Mouse (Mus musculus): ENCODE results near the gene Olfr763. TPM values are rescaled to one million over a fixed set of nuclear protein-coding genes. Genes with fewer than 3 reads are reported as not detected.
"Not testable (repeated sequence)": the region's sequence is repeated elsewhere in the genome, so short reads cannot be mapped to it uniquely, and the experiment has no call there.

The Olfr763 gene
- not detected for total RNA-seq (2021)
- long read RNA-seq, experiment 1, result 0 reads
- long read RNA-seq, experiment 2, result 0 reads

- DNase-seq (ENCODE audit: low spot score in 2 of 2), result no peak
Observed at GRCm38 (mm10) chr10:129010288-129010841, at the start of gene Olfr763. TSS of gene Olfr763 (plus strand) at chr10:129010791.

- no peak for DNase-seq (ENCODE audit: low spot score in 2 of 2)
Observed at GRCm38 (mm10) chr10:128964961-128965360, 45.6 kb upstream of the Olfr763 start.

- no peak for DNase-seq (ENCODE audit: low spot score in 2 of 2)
Observed at GRCm38 (mm10) chr10:128965871-128966270, 44.7 kb upstream of the Olfr763 start.

GRCm38 (mm10) chr10:128968341-128968749, 42.2 kb upstream of the Olfr763 start:
- no peak for DNase-seq (ENCODE audit: low spot score in 2 of 2)

GRCm38 (mm10) chr10:128970740-128971250, 39.8 kb upstream of the Olfr763 start:
- DNase-seq (ENCODE audit: low spot score in 2 of 2), result no peak

GRCm38 (mm10) chr10:128972841-128973240, 37.8 kb upstream of the Olfr763 start:
- no peak for DNase-seq (ENCODE audit: low spot score in 2 of 2)

GRCm38 (mm10) chr10:128976395-128976794, 34.2 kb upstream of the Olfr763 start:
- DNase-seq (ENCODE audit: low spot score in 2 of 2), result no peak

GRCm38 (mm10) chr10:128977522-128978114, 33.0 kb upstream of the Olfr763 start:
- peak; percentile 47 to 77 for DNase-seq (ENCODE audit: low spot score in 2 of 2)

- no peak for DNase-seq (ENCODE audit: low spot score in 2 of 2)
Observed at GRCm38 (mm10) chr10:128980644-128981365, 29.8 kb upstream of the Olfr763 start.

- DNase-seq (ENCODE audit: low spot score in 2 of 2), result not testable (repeated sequence)
Observed at GRCm38 (mm10) chr10:128989131-128989530, 21.5 kb upstream of the Olfr763 start, which contains the start of gene Olfr9. TSS of gene Olfr9 (plus strand) at chr10:128989431.

- DNase-seq (ENCODE audit: low spot score in 2 of 2), result not testable (repeated sequence)
Observed at GRCm38 (mm10) chr10:128990129-128990850, 20.3 kb upstream of the Olfr763 start.

- no peak for DNase-seq (ENCODE audit: low spot score in 2 of 2)
Observed at GRCm38 (mm10) chr10:128990994-128991393, 19.6 kb upstream of the Olfr763 start.

GRCm38 (mm10) chr10:128995796-128996195, 14.8 kb upstream of the Olfr763 start:
- DNase-seq (ENCODE audit: low spot score in 2 of 2), result no peak

- no peak for DNase-seq (ENCODE audit: low spot score in 2 of 2)
Observed at GRCm38 (mm10) chr10:128996523-128997040, 14.0 kb upstream of the Olfr763 start.

GRCm38 (mm10) chr10:129004032-129004920, 6.3 kb upstream of the Olfr763 start:
- DNase-seq (ENCODE audit: low spot score in 2 of 2), result no peak

GRCm38 (mm10) chr10:129011511-129011910, 920 bp downstream of the Olfr763 start:
- not testable (repeated sequence) for DNase-seq (ENCODE audit: low spot score in 2 of 2)

GRCm38 (mm10) chr10:129014477-129014876, 3.9 kb downstream of the Olfr763 start:
- DNase-seq (ENCODE audit: low spot score in 2 of 2), result no peak

GRCm38 (mm10) chr10:129023319-129023718, 12.7 kb downstream of the Olfr763 start:
- no peak for DNase-seq (ENCODE audit: low spot score in 2 of 2)

- peak; percentile 17 to 34 for DNase-seq (ENCODE audit: low spot score in 2 of 2)
Observed at GRCm38 (mm10) chr10:129026018-129026662, 15.5 kb downstream of the Olfr763 start.
